Mouse (Mus musculus): ENCODE results near the gene Zdhhc7. TPM values are rescaled to one million over a fixed set of nuclear protein-coding genes. Genes with fewer than 3 reads are reported as not detected.

The Zdhhc7 gene
- total and polyA plus RNA-seq, 2 experiments from 2014 or later, result 25.3 to 37.7 TPM

- Histone ChIP-seq H3K4me3 (ENCODE audit: low read length) (no peak overlapping the region), H3K4me2 (ENCODE audit: low read depth, low read length) (no peak overlapping the region), H3K27me3 (ENCODE audit: insufficient read depth, low read length) (no peaks in the 10 kb centered on the region), H3K27ac (no peak overlapping the region), H3K4me1 (ENCODE audit: insufficient read depth, low read length) (peaks cover 6% of the 10 kb centered on the region; the same call in 1 of the 2 replicates), H3K9ac (replicated peaks; ENCODE audit: low read length) (no peak overlapping the region), H3K36me3 (ENCODE audit: insufficient read depth, low read length) (no peaks in the 10 kb centered on the region), H3K9me3 (ENCODE audit: low read length) (no peaks in the 10 kb centered on the region)
- WGBS, result 61% methylated on average over 3 of the region's 3 CpGs
- ATAC-seq, result no peak
- no peak for TF ChIP-seq CTCF (IDR thresholded peaks at IDR 0.05; ENCODE audit: low read depth)
- no peak for DNase-seq (ENCODE audit: low spot score)
These were observed 7.9 kb upstream of the Zdhhc7 start for GRCm38 (mm10) chr8:120109149-120109548.

GRCm38 (mm10) chr8:120104721-120105272 is 3.5 kb upstream of the Zdhhc7 start:
- Histone ChIP-seq H3K4me2 (ENCODE audit: low read depth, low read length) (no peak overlapping the region), H3K9me3 (ENCODE audit: low read length) (no peaks in the 10 kb centered on the region), H3K9ac (replicated peaks; ENCODE audit: low read length) (no peak overlapping the region), H3K27me3 (ENCODE audit: insufficient read depth, low read length) (no peaks in the 10 kb centered on the region), H3K4me1 (ENCODE audit: insufficient read depth, low read length) (peaks cover 13% of the 10 kb centered on the region), H3K36me3 (ENCODE audit: insufficient read depth, low read length) (no peaks in the 10 kb centered on the region), H3K4me3 (ENCODE audit: low read length) (no peak overlapping the region), H3K27ac (no peak overlapping the region)
- no peak for ATAC-seq
- TF ChIP-seq CTCF (IDR thresholded peaks at IDR 0.05; ENCODE audit: low read depth), result no peak
- 60% methylated on average over 9 of the region's 9 CpGs for WGBS
- DNase-seq (ENCODE audit: low spot score), result no peak

GRCm38 (mm10) chr8:120103916-120104315 is 2.6 kb upstream of the Zdhhc7 start:
- H3K9me3 ChIP-seq (ENCODE audit: low read length), result no peaks in the 10 kb centered on the region
- no peaks in the 10 kb centered on the region for H3K27me3 ChIP-seq (ENCODE audit: insufficient read depth, low read length)
- no peak overlapping the region for H3K27ac ChIP-seq
- DNase-seq (ENCODE audit: low spot score) (no peak), ATAC-seq (no peak)
- H3K4me2 ChIP-seq (ENCODE audit: low read depth, low read length), result no peak overlapping the region
- WGBS, result 82% methylated on average over 9 of the region's 9 CpGs
- no peak for TF ChIP-seq CTCF (IDR thresholded peaks at IDR 0.05; ENCODE audit: low read depth)
- no peak overlapping the region for H3K9ac ChIP-seq (replicated peaks; ENCODE audit: low read length)
- peaks cover 14% of the 10 kb centered on the region for H3K4me1 ChIP-seq (ENCODE audit: insufficient read depth, low read length)
- H3K36me3 ChIP-seq (ENCODE audit: insufficient read depth, low read length), result no peaks in the 10 kb centered on the region
- H3K4me3 ChIP-seq (ENCODE audit: low read length), result no peak overlapping the region

GRCm38 (mm10) chr8:120100388-120101067 is 754 bp downstream of the Zdhhc7 start:
- no peak for DNase-seq (ENCODE audit: low spot score)
- WGBS, result 7% methylated on average over 25 of the region's 25 CpGs
- Histone ChIP-seq H3K4me3 (ENCODE audit: low read length) (peak overlapping the region; percentile 93), H3K36me3 (ENCODE audit: insufficient read depth, low read length) (no peaks in the 10 kb centered on the region), H3K9me3 (ENCODE audit: low read length) (no peaks in the 10 kb centered on the region), H3K9ac (replicated peaks; ENCODE audit: low read length) (peak overlapping the region; percentile 92), H3K27me3 (ENCODE audit: insufficient read depth, low read length) (no peaks in the 10 kb centered on the region), H3K27ac (peak overlapping the region; percentile 96), H3K4me2 (ENCODE audit: low read depth, low read length) (peak overlapping the region; percentile 95), H3K4me1 (ENCODE audit: insufficient read depth, low read length) (peaks cover 14% of the 10 kb centered on the region)
- ATAC-seq, result peak; percentile 10; the same call in 1 of the 2 replicates
- no peak for TF ChIP-seq CTCF (IDR thresholded peaks at IDR 0.05; ENCODE audit: low read depth)

- Histone ChIP-seq H3K9ac (replicated peaks; ENCODE audit: low read length) (no peak overlapping the region), H3K4me3 (ENCODE audit: low read length) (no peak overlapping the region), H3K4me1 (ENCODE audit: insufficient read depth, low read length) (peaks cover 9% of the 10 kb centered on the region), H3K27me3 (ENCODE audit: insufficient read depth, low read length) (no peaks in the 10 kb centered on the region), H3K36me3 (ENCODE audit: insufficient read depth, low read length) (peaks cover 8% of the 10 kb centered on the region), H3K4me2 (ENCODE audit: low read depth, low read length) (no peak overlapping the region), H3K9me3 (ENCODE audit: low read length) (no peaks in the 10 kb centered on the region), H3K27ac (no peak overlapping the region)
- DNase-seq (ENCODE audit: low spot score), result no peak
- ATAC-seq, result no peak
- TF ChIP-seq CTCF (IDR thresholded peaks at IDR 0.05; ENCODE audit: low read depth), result no peak
- WGBS, result 81% methylated on average over 2 of the region's 2 CpGs
These were observed 4.8 kb downstream of the Zdhhc7 start for GRCm38 (mm10) chr8:120096486-120096885.

- no peak overlapping the region for H3K4me3 ChIP-seq (ENCODE audit: low read length)
- no peak for TF ChIP-seq CTCF (IDR thresholded peaks at IDR 0.05; ENCODE audit: low read depth)
- H3K4me2 ChIP-seq (ENCODE audit: low read depth, low read length), result no peak overlapping the region
- no peak for ATAC-seq
- no peak for DNase-seq (ENCODE audit: low spot score)
- no peaks in the 10 kb centered on the region for H3K27me3 ChIP-seq (ENCODE audit: insufficient read depth, low read length)
- peaks cover 19% of the 10 kb centered on the region for H3K36me3 ChIP-seq (ENCODE audit: insufficient read depth, low read length)
- 86% methylated on average over 10 of the region's 10 CpGs for WGBS
- no peaks in the 10 kb centered on the region for H3K9me3 ChIP-seq (ENCODE audit: low read length)
- H3K27ac ChIP-seq, result no peak overlapping the region
- H3K4me1 ChIP-seq (ENCODE audit: insufficient read depth, low read length), result peaks cover 2% of the 10 kb centered on the region
- H3K9ac ChIP-seq (replicated peaks; ENCODE audit: low read length), result no peak overlapping the region
These were observed 6.5 kb downstream of the Zdhhc7 start for GRCm38 (mm10) chr8:120094801-120095200.

- H3K27me3 ChIP-seq (ENCODE audit: insufficient read depth, low read length), result no peaks in the 10 kb centered on the region
- no peak for TF ChIP-seq CTCF (IDR thresholded peaks at IDR 0.05; ENCODE audit: low read depth)
- 94% methylated on average over 3 of the region's 3 CpGs for WGBS
These were observed 8.2 kb downstream of the Zdhhc7 start for GRCm38 (mm10) chr8:120093103-120093502.

More at GRCm38 (mm10) chr8:120093103-120093502, 8.2 kb downstream of the Zdhhc7 start:
- no peak overlapping the region for H3K9ac ChIP-seq (replicated peaks; ENCODE audit: low read length)
- ATAC-seq, result no peak
- no peaks in the 10 kb centered on the region for H3K4me1 ChIP-seq (ENCODE audit: insufficient read depth, low read length)
- H3K4me3 ChIP-seq (ENCODE audit: low read length), result no peak overlapping the region
- no peak for DNase-seq (ENCODE audit: low spot score)
- H3K36me3 ChIP-seq (ENCODE audit: insufficient read depth, low read length), result peaks cover 19% of the 10 kb centered on the region
- H3K4me2 ChIP-seq (ENCODE audit: low read depth, low read length), result no peak overlapping the region
- H3K27ac ChIP-seq, result no peak overlapping the region
- H3K9me3 ChIP-seq (ENCODE audit: low read length), result no peaks in the 10 kb centered on the region

All from hindbrain, postnatal 0 days (tissue).